Mouse (Mus musculus) cerebellum, postnatal 36 days (tissue): Measurements from ENCODE around the gene AI661453.
A peak's percentile ranks its signal among the peaks of the same experiment; 100 is the strongest.
"Not testable (repeated sequence)": the region's sequence is repeated elsewhere in the genome, so short reads cannot be mapped to it uniquely, and the experiment has no call there.

ENCODE experiments used
- DNase-seq, 2 experiments: peaks; one replicate each; pipeline ENCODE4 v3.0.0; 2021 to 2022; ENCODE audit warnings: mixed read lengths in 2 of 2

Gene AI661453

GRCm38 (mm10) chr17:47436156-47436906, at the start of gene AI661453:
AI661453 (plus strand) TSS chr17:47436615.
- DNase-seq, result no peak

- DNase-seq, result peak; percentile 27 to 34
Measured at GRCm38 (mm10) chr17:47386649-47387048, 49.8 kb upstream of the AI661453 start.

GRCm38 (mm10) chr17:47394223-47394869, 42.1 kb upstream of the AI661453 start:
- peak; percentile 6 to 9 for DNase-seq

GRCm38 (mm10) chr17:47395376-47395913, 41.0 kb upstream of the AI661453 start:
- no peak for DNase-seq

- no peak for DNase-seq
Measured at GRCm38 (mm10) chr17:47399091-47399490, 37.3 kb upstream of the AI661453 start.

- DNase-seq, result no peak
Measured at GRCm38 (mm10) chr17:47400451-47400850, 36.0 kb upstream of the AI661453 start, which contains the start of gene Guca1a. Guca1a (minus strand) TSS chr17:47400584.

- DNase-seq, result no peak
Measured at GRCm38 (mm10) chr17:47407717-47408557, 28.5 kb upstream of the AI661453 start.

GRCm38 (mm10) chr17:47408558-47408898, 27.9 kb upstream of the AI661453 start:
- peak; percentile 57 to 62 for DNase-seq

- DNase-seq, result peak; percentile 10 to 40
Measured at GRCm38 (mm10) chr17:47409897-47410861, 26.2 kb upstream of the AI661453 start.

- no peak for DNase-seq
Measured at GRCm38 (mm10) chr17:47420195-47420594, 16.2 kb upstream of the AI661453 start.

GRCm38 (mm10) chr17:47421566-47421965, 14.8 kb upstream of the AI661453 start:
- no peak for DNase-seq

GRCm38 (mm10) chr17:47422616-47423015, 13.8 kb upstream of the AI661453 start:
- not testable (repeated sequence) for DNase-seq

GRCm38 (mm10) chr17:47424186-47424585, 12.2 kb upstream of the AI661453 start:
- no peak for DNase-seq

GRCm38 (mm10) chr17:47427316-47427715, 9.1 kb upstream of the AI661453 start:
- no peak for DNase-seq

GRCm38 (mm10) chr17:47428831-47429304, 7.5 kb upstream of the AI661453 start:
- no peak for DNase-seq

- DNase-seq, result no peak
Measured at GRCm38 (mm10) chr17:47430815-47431214, 5.6 kb upstream of the AI661453 start.

- DNase-seq, result no peak
Measured at GRCm38 (mm10) chr17:47436907-47437547, 612 bp downstream of the AI661453 start, which contains the start of gene 1700001C19Rik. 1700001C19Rik (minus strand) TSS chr17:47437376.

GRCm38 (mm10) chr17:47438611-47439010, 2.2 kb downstream of the AI661453 start:
- no peak for DNase-seq

- DNase-seq, result no peak
Measured at GRCm38 (mm10) chr17:47439396-47440028, 3.1 kb downstream of the AI661453 start.

GRCm38 (mm10) chr17:47440359-47440890, 4.0 kb downstream of the AI661453 start:
- DNase-seq, result no peak
